Mouse (Mus musculus) left cerebral cortex, adult 18-20 months (tissue): ENCODE measurements around the gene Ptprn2. TPM values are rescaled to one million over a fixed set of nuclear protein-coding genes. Genes with fewer than 3 reads are reported as not detected.
A peak's percentile ranks its signal among the peaks of the same experiment; 100 is the strongest.

Source experiments
- DNase-seq, 2 experiments: peaks; one replicate each; pipeline ENCODE4 v3.0.0; 2021 to 2022; ENCODE audit warnings: low spot score in 2 of 2, mixed read lengths in 1 of 2
- total RNA-seq, 2 experiments: library from RNA; stranded (reverse); gene quantifications; 2 replicates each; pipeline ENCODE4 v1.2.3; 2021

Gene Ptprn2
- total RNA-seq, 2 experiments from 2014 or later = 307 to 332 TPM

DNA sequence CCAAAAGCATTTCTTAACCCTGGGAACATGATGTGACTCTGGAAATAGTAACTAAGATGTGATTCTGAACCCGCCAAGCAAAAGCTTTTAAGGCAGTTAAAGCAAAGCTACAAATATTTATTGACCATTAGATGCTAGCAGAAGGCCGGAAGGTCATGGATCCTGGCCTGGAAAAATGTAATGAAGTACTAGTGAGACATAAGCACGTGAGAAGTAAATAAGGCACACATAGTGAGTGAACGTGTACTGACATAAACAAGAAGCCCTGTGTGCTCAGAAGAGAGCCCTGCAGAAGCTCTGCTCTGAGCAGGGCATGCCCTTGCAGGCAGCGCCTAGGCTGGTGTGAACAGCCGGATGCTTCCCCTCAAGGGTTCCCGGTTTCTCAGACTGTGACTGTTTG lies 557.2 kb downstream of the Ptprn2 start:
- no peak for DNase-seq

GRCm38 (mm10) chr12:117047384-117048251 lies 562.1 kb downstream of the Ptprn2 start:
- no peak for DNase-seq

DNA sequence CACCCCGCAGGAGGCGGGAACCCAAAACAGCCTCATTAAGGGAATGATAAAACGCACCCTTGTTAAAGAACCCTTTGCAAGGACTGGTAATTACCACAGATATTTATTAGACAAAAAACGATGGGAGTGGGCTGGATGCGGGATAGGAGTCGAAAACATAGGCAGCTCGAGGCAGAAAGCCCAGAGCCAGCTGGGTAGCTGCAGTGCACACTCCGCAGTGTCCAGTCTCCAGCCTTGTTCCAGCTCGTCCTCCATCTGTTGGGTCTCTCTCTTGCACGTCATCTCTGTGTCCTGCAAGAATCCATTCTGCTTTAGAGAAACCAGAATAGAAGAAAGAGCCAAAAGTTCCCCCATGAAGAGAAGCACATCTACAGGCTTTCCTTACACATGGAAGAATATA lies 564.3 kb downstream of the Ptprn2 start:
- no peak for DNase-seq

- DNase-seq = no peak
Observed at GRCm38 (mm10) chr12:117053223-117053850, 567.8 kb downstream of the Ptprn2 start.

- DNase-seq = peak; percentile 29 to 31
Observed at GRCm38 (mm10) chr12:117053851-117054769, 568.6 kb downstream of the Ptprn2 start.

DNA sequence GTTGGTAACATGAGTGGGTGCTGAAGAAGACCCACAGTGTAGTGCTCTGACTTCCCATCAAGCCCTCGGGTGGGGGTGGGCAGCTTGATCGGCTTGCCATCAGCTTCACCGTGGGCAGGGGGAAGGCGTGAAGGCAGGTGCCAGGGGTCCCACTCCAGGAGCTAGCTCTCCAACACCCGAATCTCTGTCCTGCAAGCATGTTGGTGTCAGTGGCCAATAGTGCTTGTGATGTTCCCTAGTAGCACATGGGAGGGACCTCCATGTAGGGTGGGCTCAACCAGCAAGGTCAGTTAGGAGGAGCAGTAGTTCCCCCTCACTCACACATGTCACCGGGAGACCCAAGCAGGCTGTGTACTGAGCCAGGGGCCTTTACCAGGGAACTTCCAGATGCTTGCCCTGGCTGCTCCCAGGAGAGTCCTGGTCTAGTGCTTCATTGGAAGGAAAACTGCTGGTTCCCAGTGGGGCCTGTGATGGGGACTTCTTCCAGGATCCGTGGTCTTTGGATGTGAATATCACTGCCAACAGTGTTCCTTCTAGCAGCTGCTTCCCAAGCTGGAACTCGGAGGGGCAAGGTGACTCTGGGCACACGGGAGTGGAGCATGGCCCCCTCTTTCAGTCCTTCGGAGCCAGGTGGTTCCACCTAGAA lies 569.5 kb downstream of the Ptprn2 start:
- no peak for DNase-seq

DNA sequence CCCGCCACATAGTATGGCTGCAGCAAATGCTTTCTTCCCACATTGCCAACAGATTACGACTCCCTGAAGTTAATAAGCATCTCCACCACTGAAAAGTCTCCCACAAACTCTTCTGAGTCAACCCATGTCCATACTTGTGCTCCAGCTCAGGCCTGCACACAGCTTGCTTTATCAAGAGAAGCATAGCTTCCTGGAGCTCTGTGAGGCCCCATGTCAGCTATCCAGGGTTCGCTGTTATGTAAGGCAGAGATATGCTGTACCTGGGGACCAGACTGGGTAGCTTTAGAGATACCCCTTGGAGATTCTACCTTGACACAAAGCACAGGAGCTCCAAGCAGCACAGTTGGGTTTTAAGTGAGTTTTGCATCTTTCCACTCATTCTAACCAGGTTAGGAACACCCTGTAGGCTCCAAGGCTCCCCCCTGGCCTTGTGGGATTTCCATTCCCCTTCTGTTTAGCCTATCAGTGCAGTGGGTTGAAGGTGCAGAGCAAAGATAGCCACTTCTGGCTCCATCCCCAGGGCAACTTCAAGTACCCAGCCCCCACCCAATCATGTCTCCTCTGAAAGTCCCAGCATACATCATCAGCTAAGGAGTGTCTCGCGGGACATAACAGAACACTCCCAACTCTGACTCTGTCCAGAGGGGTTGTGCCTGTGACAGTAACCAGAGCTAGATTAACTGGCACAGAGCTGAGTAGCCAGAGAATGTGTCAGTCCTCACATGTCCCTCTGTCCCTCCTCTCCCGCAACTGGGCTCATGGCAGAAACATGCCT lies 572.9 kb downstream of the Ptprn2 start:
- DNase-seq = no peak

GRCm38 (mm10) chr12:117058975-117059374 lies 573.5 kb downstream of the Ptprn2 start:
- DNase-seq = no peak

DNA sequence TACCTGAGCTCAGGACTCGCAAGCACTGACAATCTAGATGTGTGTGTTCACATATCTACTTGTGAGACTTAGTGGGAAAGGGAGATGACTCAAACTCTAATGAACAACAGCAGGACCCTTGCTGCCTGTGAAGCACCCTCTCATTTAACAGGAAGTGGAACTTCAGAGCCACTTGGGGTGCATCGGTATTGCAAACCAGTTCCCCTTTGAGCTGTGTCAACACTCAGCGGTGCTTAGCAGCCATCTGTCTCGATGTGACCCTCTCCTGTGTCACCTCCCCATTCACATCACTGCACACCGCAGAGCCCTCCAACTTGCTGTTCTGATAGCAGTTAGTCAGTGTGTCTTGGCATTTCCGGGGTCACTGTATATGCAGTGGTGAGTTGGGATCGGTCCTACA lies 592.1 kb downstream of the Ptprn2 start:
- DNase-seq = no peak

GRCm38 (mm10) chr12:117078945-117079344 lies 593.4 kb downstream of the Ptprn2 start:
- DNase-seq = peak; percentile 44 to 72

GRCm38 (mm10) chr12:117079724-117080123 lies 594.2 kb downstream of the Ptprn2 start:
- DNase-seq = no peak

GRCm38 (mm10) chr12:117083856-117084701 lies 598.6 kb downstream of the Ptprn2 start:
- DNase-seq = no peak

DNA sequence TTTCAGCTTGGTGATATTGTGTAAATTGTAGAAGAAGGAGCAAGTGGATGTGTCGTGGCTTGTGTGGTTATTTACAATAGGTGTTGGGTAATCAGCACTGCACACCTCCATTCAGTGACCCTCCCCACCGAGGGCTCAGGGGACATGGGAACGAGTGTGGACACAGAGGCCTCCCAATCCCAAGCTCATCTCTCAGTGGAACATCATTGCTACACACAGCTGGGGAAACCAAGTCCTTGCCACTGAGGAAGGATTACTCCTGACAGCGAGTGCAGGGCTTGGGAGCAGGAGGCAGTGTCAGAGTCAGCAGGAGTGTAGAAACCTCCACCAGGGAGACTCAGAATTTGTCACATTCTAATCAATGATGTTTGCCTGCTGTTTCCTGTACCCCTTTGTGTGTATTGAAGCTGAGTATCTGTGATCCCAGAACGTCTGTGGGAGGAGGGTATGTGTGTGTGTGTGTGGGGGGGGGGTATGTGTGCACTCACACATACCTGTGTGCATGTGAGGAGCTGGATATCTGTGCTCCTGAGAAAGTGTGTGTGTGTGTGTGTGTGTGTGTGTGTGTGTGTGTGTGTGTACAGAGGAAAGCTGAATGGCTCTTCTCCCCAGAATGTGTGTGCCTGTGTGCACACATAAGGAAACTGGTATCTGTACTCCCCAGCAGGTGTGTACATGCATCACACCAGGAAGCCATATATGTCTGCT lies 599.3 kb downstream of the Ptprn2 start:
- DNase-seq = no peak

GRCm38 (mm10) chr12:117085661-117086335 lies 600.3 kb downstream of the Ptprn2 start:
- DNase-seq = peak in 1 of 2 experiments; percentile 17

- no peak for DNase-seq
Observed at GRCm38 (mm10) chr12:117092345-117093107, 607.0 kb downstream of the Ptprn2 start.

DNA sequence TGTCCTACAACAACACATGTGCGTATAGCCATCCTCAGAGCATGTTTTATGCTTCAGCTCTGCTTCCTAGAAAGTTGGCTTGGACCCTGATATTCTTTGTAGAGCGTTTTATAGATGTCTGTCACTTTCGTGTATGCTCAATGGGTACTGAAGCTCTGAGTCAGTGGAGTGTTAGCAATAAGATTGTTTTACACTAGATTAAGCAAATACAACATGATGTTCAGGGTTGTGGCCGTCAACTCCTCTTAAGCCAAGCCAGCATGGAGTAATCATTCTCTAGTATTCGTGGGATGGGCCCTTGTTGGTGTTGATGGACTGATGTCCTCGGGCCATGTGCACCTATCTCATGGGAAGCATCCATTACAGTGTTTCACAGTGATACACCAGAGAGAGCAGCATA lies 610.4 kb downstream of the Ptprn2 start:
- no peak for DNase-seq

- DNase-seq = no peak
Observed at GRCm38 (mm10) chr12:117098295-117098694, 612.8 kb downstream of the Ptprn2 start.
